Mouse (Mus musculus) natural killer cell, adult 2 months (primary cell): Measurements from ENCODE around the gene Lama5.

Experiments used
- DNase-seq, 2 experiments: peaks; one replicate each; pipeline ENCODE4 v3.0.0; 2022; ENCODE audit warnings: low spot score in 2 of 2

Lama5 gene

GRCm38 (mm10) chr2:180146091-180146490 lies 79.6 kb downstream of the Lama5 start:
- no peak for DNase-seq

GRCm38 (mm10) chr2:180135414-180135813 lies 90.2 kb downstream of the Lama5 start:
- no peak for DNase-seq

DNA sequence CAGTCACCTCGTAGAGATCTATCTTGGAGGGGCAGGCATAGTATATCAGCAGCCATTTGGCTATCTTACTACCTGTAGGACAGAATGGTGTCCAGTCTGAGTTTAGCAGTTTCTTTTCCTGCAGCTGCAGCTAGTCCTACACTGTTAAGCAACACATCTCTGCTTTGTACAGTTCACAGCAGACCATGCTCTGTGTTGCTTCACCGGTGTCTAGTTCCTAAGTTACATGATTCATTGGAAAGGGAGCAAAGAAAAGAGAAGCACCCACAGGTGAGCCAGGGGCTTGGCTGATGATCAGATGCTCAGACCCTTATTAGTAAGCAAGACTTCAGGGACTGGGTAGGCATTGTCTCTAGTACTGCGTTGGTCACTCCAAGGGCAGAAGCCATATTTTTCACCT lies 91.7 kb downstream of the Lama5 start:
- DNase-seq: no peak

DNA sequence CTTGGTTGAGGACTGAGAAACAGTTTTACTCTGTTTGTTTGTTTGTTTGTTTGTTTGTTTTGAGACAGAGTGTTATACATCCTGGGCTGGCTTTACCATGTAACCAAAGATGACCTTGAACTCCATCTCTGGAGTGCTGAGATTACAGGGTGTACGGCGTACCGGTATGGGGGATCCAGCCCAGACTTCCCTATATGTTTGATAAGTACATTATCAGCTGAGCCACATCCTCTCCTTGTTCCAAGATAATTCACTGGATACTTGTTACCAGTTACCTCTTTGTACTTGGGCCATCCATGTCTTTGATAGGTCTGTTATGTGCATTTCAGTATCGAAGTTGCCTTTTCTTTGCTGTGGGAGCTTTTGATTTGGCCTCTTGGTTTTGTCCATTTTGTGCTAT lies 92.4 kb downstream of the Lama5 start:
- no peak for DNase-seq

DNA sequence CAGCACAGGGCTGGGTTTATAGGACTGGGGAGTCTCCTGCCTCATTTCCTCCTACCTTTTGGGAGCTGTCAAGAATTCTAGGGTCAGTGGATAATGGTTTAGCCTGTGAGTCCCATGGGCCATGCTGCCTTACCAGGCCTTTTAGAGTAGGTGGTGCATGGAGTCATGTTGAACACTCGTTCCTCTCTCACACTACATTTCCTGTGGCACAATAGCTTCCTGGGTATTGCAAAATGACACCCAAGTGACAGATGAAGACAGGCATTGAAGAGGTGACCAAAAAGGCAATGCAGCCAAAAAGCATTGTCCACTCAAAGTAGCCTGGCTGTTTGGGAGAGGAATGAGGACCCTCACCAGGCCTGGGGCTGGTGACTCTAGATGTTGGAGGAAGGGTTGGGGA lies 98.0 kb downstream of the Lama5 start:
- no peak for DNase-seq
